Mouse (Mus musculus) T-helper 2 cell (primary cell): ENCODE results near the gene 1810013L24Rik.

Experiments
- in situ Hi-C: fragments of 300-600 bp; cut with MboI, MseI; formaldehyde crosslinking; loops from one replicate; pipeline ENCODE4 v1.15.1; 2025; ENCODE audit warnings: high pct_unique_total_duplicates

Gene 1810013L24Rik

GRCm38 (mm10) chr16:8831241-8831640 lies 1.3 kb downstream of the 1810013L24Rik start:
- in situ Hi-C loops = loop anchor here (25.0 kb wide), 1 partner anchor 1881 kb away; no protein-coding TSS in a partner anchor

GRCm38 (mm10) chr16:8836876-8837275 lies 7.0 kb downstream of the 1810013L24Rik start:
- in situ Hi-C loops = loop anchor here (25.0 kb wide), 1 partner anchor 1875 kb away; no protein-coding TSS in a partner anchor

- in situ Hi-C loops = loop anchor here (25.0 kb wide), 1 partner anchor 1875 kb away; no protein-coding TSS in a partner anchor
These were observed 7.7 kb downstream of the 1810013L24Rik start for GRCm38 (mm10) chr16:8837595-8837994.

GRCm38 (mm10) chr16:8838921-8839320 lies 9.0 kb downstream of the 1810013L24Rik start:
- in situ Hi-C loops = loop anchor here (25.0 kb wide), 1 partner anchor 1873 kb away; no protein-coding TSS in a partner anchor

- in situ Hi-C loops = loop anchor here (25.0 kb wide), 1 partner anchor 1872 kb away; no protein-coding TSS in a partner anchor
These were observed 10.7 kb downstream of the 1810013L24Rik start for GRCm38 (mm10) chr16:8840557-8840956.

GRCm38 (mm10) chr16:8842962-8843361 lies 13.1 kb downstream of the 1810013L24Rik start:
- in situ Hi-C loops = loop anchor here (25.0 kb wide), 1 partner anchor 1869 kb away; no protein-coding TSS in a partner anchor

GRCm38 (mm10) chr16:8843580-8844175 lies 13.8 kb downstream of the 1810013L24Rik start:
- in situ Hi-C loops = loop anchor here (25.0 kb wide), 1 partner anchor 1869 kb away; no protein-coding TSS in a partner anchor

GRCm38 (mm10) chr16:8845986-8846385 lies 16.1 kb downstream of the 1810013L24Rik start:
- in situ Hi-C loops = loop anchor here (25.0 kb wide), 1 partner anchor 1866 kb away; no protein-coding TSS in a partner anchor

GRCm38 (mm10) chr16:8848309-8849068 lies 18.6 kb downstream of the 1810013L24Rik start:
- in situ Hi-C loops = loop anchor here (25.0 kb wide), 1 partner anchor 1864 kb away; no protein-coding TSS in a partner anchor

GRCm38 (mm10) chr16:8849929-8850328 lies 20.0 kb downstream of the 1810013L24Rik start:
- in situ Hi-C loops = loop anchor here (25.0 kb wide), 1 partner anchor 1862 kb away; no protein-coding TSS in a partner anchor

GRCm38 (mm10) chr16:8855143-8855542 lies 25.2 kb downstream of the 1810013L24Rik start:
- in situ Hi-C loops = no loop called here

- in situ Hi-C loops = no loop called here
These were observed 26.9 kb downstream of the 1810013L24Rik start for GRCm38 (mm10) chr16:8856820-8857219.

GRCm38 (mm10) chr16:8862336-8862987 lies 32.6 kb downstream of the 1810013L24Rik start:
- in situ Hi-C loops = loop anchor here (10.0 kb wide), 1 partner anchor 888 kb away; no protein-coding TSS in a partner anchor

- in situ Hi-C loops = loop anchor here (10.0 kb wide), 1 partner anchor 889 kb away; no protein-coding TSS in a partner anchor
These were observed 34.3 kb downstream of the 1810013L24Rik start for GRCm38 (mm10) chr16:8864223-8864631.

GRCm38 (mm10) chr16:8867406-8867955 lies 37.6 kb downstream of the 1810013L24Rik start:
- in situ Hi-C loops = loop anchor here (5.0 to 10.0 kb wide), 2 partner anchors 65 to 893 kb away; no protein-coding TSS in a partner anchor

- in situ Hi-C loops = loop anchor here (5.0 to 10.0 kb wide), 2 partner anchors 66 to 894 kb away; no protein-coding TSS in a partner anchor
These were observed 38.6 kb downstream of the 1810013L24Rik start for GRCm38 (mm10) chr16:8868506-8868905.

GRCm38 (mm10) chr16:8869715-8870114 lies 39.8 kb downstream of the 1810013L24Rik start:
- in situ Hi-C loops = loop anchor here (5.0 to 10.0 kb wide), 2 partner anchors 67 to 895 kb away; no protein-coding TSS in a partner anchor

GRCm38 (mm10) chr16:8871376-8871775 lies 41.5 kb downstream of the 1810013L24Rik start:
- in situ Hi-C loops = no loop called here

- in situ Hi-C loops = no loop called here
These were observed 42.1 kb downstream of the 1810013L24Rik start for GRCm38 (mm10) chr16:8872019-8872418.

GRCm38 (mm10) chr16:8872486-8872885 lies 42.6 kb downstream of the 1810013L24Rik start:
- in situ Hi-C loops = no loop called here

- in situ Hi-C loops = no loop called here
These were observed 50.2 kb downstream of the 1810013L24Rik start for GRCm38 (mm10) chr16:8880076-8880475.
